Mouse (Mus musculus) CH12.LX (cell line): ENCODE data around the gene Zc3h12c.

Experiments
- CTCF ChIP-seq, 2 experiments: IDR thresholded peaks in 1 of 2; conservative IDR thresholded peaks in 1 of 2; 2 replicates each; pipeline ENCODE4 v1.5.1; 2011 to 2012; ENCODE audit warnings: low read depth in 2 of 2, low read length in 2 of 2, improper control_type of control experiment in 1 of 2, inconsistent platforms in 1 of 2, mild to moderate bottlenecking in 1 of 2, moderate library complexity in 1 of 2
- EP300 ChIP-seq: IDR thresholded peaks from 2 replicates; pipeline ENCODE4 v1.6.1; 2011; ENCODE audit warnings: low read length, improper control_type of control experiment
- HCFC1 ChIP-seq: IDR thresholded peaks from 2 replicates; pipeline ENCODE4 v1.6.1; 2012; ENCODE audit warnings: low read depth, mild to moderate bottlenecking, inconsistent platforms, low read length, improper control_type of control experiment
- NRF1 ChIP-seq: IDR thresholded peaks from 2 replicates; pipeline ENCODE4 v1.6.1; 2014; ENCODE audit warnings: low read depth, mild to moderate bottlenecking, inconsistent platforms, low read length, improper control_type of control experiment, moderate library complexity
- POLR2A ChIP-seq: IDR thresholded peaks from 2 replicates; pipeline ENCODE4 v1.6.1; 2011; ENCODE audit warnings: low read depth, mild to moderate bottlenecking, improper control_type of control experiment, low read length
- SIN3A ChIP-seq: IDR thresholded peaks from 2 replicates; pipeline ENCODE4 v1.6.1; 2012; ENCODE audit warnings: low read length, improper control_type of control experiment, inconsistent platforms
- SMC3 ChIP-seq: IDR thresholded peaks from 2 replicates; pipeline ENCODE4 v1.6.1; 2011; ENCODE audit warnings: low read depth, low read length, improper control_type of control experiment
- TBP ChIP-seq: conservative IDR thresholded peaks from 2 replicates; pipeline ENCODE4 v1.6.1; 2011; ENCODE audit warnings: low read depth, low read length, improper control_type of control experiment
- ZMIZ1 ChIP-seq: IDR thresholded peaks from 2 replicates; pipeline ENCODE4 v1.6.1; 2012; ENCODE audit warnings: low read depth, mild to moderate bottlenecking, inconsistent platforms, low read length, improper control_type of control experiment
- ZNF384 ChIP-seq: IDR thresholded peaks from 2 replicates; pipeline ENCODE4 v1.6.1; 2012; ENCODE audit warnings: low read depth, low read length, improper control_type of control experiment, inconsistent platforms

DNA sequence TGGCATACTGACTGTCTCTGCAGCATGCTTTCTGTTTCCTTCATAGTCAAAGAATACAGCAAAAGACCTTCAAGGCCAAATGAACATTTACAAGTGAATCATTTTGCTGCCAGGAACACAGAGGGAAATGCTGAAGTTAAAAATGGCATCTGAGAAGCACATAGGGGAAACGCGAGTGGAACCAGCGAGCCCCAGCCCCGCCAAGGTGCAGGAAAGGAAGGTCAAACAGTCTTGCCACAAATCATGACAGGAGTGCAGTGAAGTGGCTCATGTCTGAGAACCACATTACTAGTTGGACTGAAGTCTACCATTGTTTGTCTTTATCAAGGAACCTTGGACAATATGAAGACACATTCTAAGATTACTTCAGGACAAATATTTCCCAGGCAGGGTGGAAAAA, 49.3 kb upstream of the Zc3h12c start:
- TF ChIP-seq POLR2A (no peak), CTCF (conservative IDR thresholded peaks at IDR 0.05 in 1 of 2, IDR thresholded peaks at IDR 0.05 in 1 of 2; ENCODE audit: low read depth in 2 of 2, low read length in 2 of 2) (no peak), EP300 (no peak), ZMIZ1 (no peak), SMC3 (no peak), HCFC1 (no peak), NRF1 (no peak), TBP (no peak), ZNF384 (no peak), SIN3A (no peak)
